Mouse (Mus musculus) liver, postnatal 0 days (tissue): Measurements from ENCODE around the gene Kcnq2. TPM values are rescaled to one million over a fixed set of nuclear protein-coding genes. Genes with fewer than 3 reads are reported as not detected.

Experiments used
- ATAC-seq: fragments of 200-750 bp; cut with Nextera tagmentation; 2 replicates; pipeline ENCODE4 v1.8.0; 2017; ENCODE audit warnings: mild to moderate bottlenecking, moderate library complexity
- DNase-seq: peaks from one replicate; pipeline ENCODE4 v3.0.0-alpha.2; 2016
- H3K27ac ChIP-seq: fragments of 300-500 bp; sonication (generic); 2 replicates; pipeline ENCODE4 v1.5.1; 2014; ENCODE audit warnings: antibody characterized with exemption, moderate library complexity, mild to moderate bottlenecking, low read depth
- H3K27me3 ChIP-seq: fragments of 300-500 bp; sonication (generic); 2 replicates; pipeline ENCODE4 v1.6.1; 2014; ENCODE audit warnings: low read length, control low read depth, mixed read lengths; ENCODE audit not compliant: insufficient read depth
- H3K36me3 ChIP-seq: fragments of 300-500 bp; sonication (generic); replicated peaks from 2 replicates; pipeline ENCODE4 v1.6.1; 2014; ENCODE audit warnings: mild to moderate bottlenecking, control low read depth, low read length, moderate library complexity, mixed read lengths; ENCODE audit not compliant: insufficient read depth
- H3K4me1 ChIP-seq: fragments of 300-500 bp; sonication (generic); 2 replicates; pipeline ENCODE4 v1.6.1; 2014; ENCODE audit warnings: antibody characterized with exemption, mild to moderate bottlenecking, control low read depth; ENCODE audit not compliant: insufficient read depth
- H3K4me2 ChIP-seq: fragments of 300-500 bp; sonication (generic); 2 replicates; pipeline ENCODE4 v1.6.1; 2014; ENCODE audit warnings: low read depth, mild to moderate bottlenecking, low read length, moderate library complexity, mixed read lengths
- H3K4me3 ChIP-seq: fragments of 300-500 bp; sonication (generic); 2 replicates; pipeline ENCODE4 v1.5.1; 2014; ENCODE audit warnings: low read depth, low read length
- H3K9ac ChIP-seq: fragments of 300-500 bp; sonication (generic); replicated peaks from 2 replicates; pipeline ENCODE4 v1.6.1; 2014; ENCODE audit warnings: mild to moderate bottlenecking, moderate library complexity
- H3K9me3 ChIP-seq: fragments of 300-500 bp; sonication (generic); 2 replicates; pipeline ENCODE4 v1.6.1; 2016; ENCODE audit warnings: mild to moderate bottlenecking, control low read depth, low read length, mixed read lengths
- CTCF ChIP-seq: sonication (generic); IDR thresholded peaks from 2 replicates; pipeline ENCODE4 v1.5.1; 2016; ENCODE audit warnings: antibody characterized with exemption, low read depth
- EP300 ChIP-seq: IDR thresholded peaks from 2 replicates; pipeline ENCODE4 v1.6.1; 2016; ENCODE audit warnings: antibody characterized with exemption, low read depth, mild to moderate bottlenecking
- WGBS: fragments of 180-500 bp; shearing (Covaris S2); extraction: QIAGEN DNeasy Blood & Tissue Kit; methylation state at CpG from one replicate; pipeline ENCODE4 v1.1.7; 2014; ENCODE audit not compliant: insufficient replicate concordance; 5-methylcytosine and 5-hydroxymethylcytosine counted together
- polyA plus RNA-seq: library from polyadenylated mRNA; unstranded; fragments of >200 nt; fragmentation: Nextera tagmentation; extraction: Ambion mirVana; gene quantifications from 2 replicates; pipeline ENCODE4 v1.2.1, GENCODE M21; 2015

Kcnq2 gene
- polyA plus RNA-seq, 1 experiment from 2014 or later = not detected

- WGBS = 54% methylated on average over 4 of the region's 4 CpGs
- H3K4me1 ChIP-seq = no peaks in the 10 kb centered on the region
Measured at GRCm38 (mm10) chr2:181160821-181161220, 25.7 kb upstream of the Kcnq2 start.

GRCm38 (mm10) chr2:181159771-181160170 is 24.7 kb upstream of the Kcnq2 start:
- Histone ChIP-seq H3K9ac (no peak overlapping the region), H3K4me1 (no peaks in the 10 kb centered on the region), H3K4me2 (no peak overlapping the region), H3K36me3 (no peaks in the 10 kb centered on the region), H3K4me3 (no peak overlapping the region), H3K9me3 (no peaks in the 10 kb centered on the region), H3K27me3 (peaks cover 28% of the 10 kb centered on the region), H3K27ac (no peak overlapping the region)
- no peak for ATAC-seq
- WGBS = 3% methylated on average over 2 of the region's 2 CpGs
- TF ChIP-seq CTCF = no peak
- no peak for TF ChIP-seq EP300
- DNase-seq = no peak

More at GRCm38 (mm10) chr2:181160821-181161220, 25.7 kb upstream of the Kcnq2 start:
- TF ChIP-seq EP300 = no peak
- no peak for TF ChIP-seq CTCF
- ATAC-seq = no peak
- no peak overlapping the region for H3K4me3 ChIP-seq
- DNase-seq = no peak
- no peaks in the 10 kb centered on the region for H3K36me3 ChIP-seq
- no peak overlapping the region for H3K4me2 ChIP-seq
- H3K27ac ChIP-seq = no peak overlapping the region
- H3K9me3 ChIP-seq = no peaks in the 10 kb centered on the region
- H3K27me3 ChIP-seq = peaks cover 24% of the 10 kb centered on the region
- no peak overlapping the region for H3K9ac ChIP-seq

GRCm38 (mm10) chr2:181159091-181159514 is 24.0 kb upstream of the Kcnq2 start:
- 46% methylated on average over 7 of the region's 7 CpGs for WGBS
- ATAC-seq = no peak

GRCm38 (mm10) chr2:181158471-181158870 is 23.4 kb upstream of the Kcnq2 start:
- H3K4me1 ChIP-seq = no peaks in the 10 kb centered on the region
- H3K9me3 ChIP-seq = no peaks in the 10 kb centered on the region
- peaks cover 28% of the 10 kb centered on the region for H3K27me3 ChIP-seq
- no peak overlapping the region for H3K4me2 ChIP-seq
- H3K27ac ChIP-seq = no peak overlapping the region
- no peak for TF ChIP-seq CTCF
- no peak for TF ChIP-seq EP300
- ATAC-seq = no peak
- no peaks in the 10 kb centered on the region for H3K36me3 ChIP-seq
- DNase-seq = no peak
- no peak overlapping the region for H3K4me3 ChIP-seq
- WGBS = 76% methylated on average over 2 of the region's 2 CpGs
- H3K9ac ChIP-seq = no peak overlapping the region

More at GRCm38 (mm10) chr2:181159091-181159514, 24.0 kb upstream of the Kcnq2 start:
- H3K27ac ChIP-seq = no peak overlapping the region
- H3K4me3 ChIP-seq = no peak overlapping the region
- no peak for DNase-seq
- no peak overlapping the region for H3K9ac ChIP-seq
- H3K27me3 ChIP-seq = peaks cover 28% of the 10 kb centered on the region
- no peak for TF ChIP-seq EP300
- TF ChIP-seq CTCF = no peak
- no peaks in the 10 kb centered on the region for H3K36me3 ChIP-seq
- H3K4me2 ChIP-seq = no peak overlapping the region
- no peaks in the 10 kb centered on the region for H3K9me3 ChIP-seq
- H3K4me1 ChIP-seq = no peaks in the 10 kb centered on the region

GRCm38 (mm10) chr2:181157716-181158302 is 22.7 kb upstream of the Kcnq2 start:
- no peak overlapping the region for H3K4me2 ChIP-seq
- DNase-seq = no peak
- ATAC-seq = no peak
- no peaks in the 10 kb centered on the region for H3K36me3 ChIP-seq
- no peak overlapping the region for H3K9ac ChIP-seq
- no peaks in the 10 kb centered on the region for H3K4me1 ChIP-seq
- no peak overlapping the region for H3K27ac ChIP-seq
- no peak for TF ChIP-seq CTCF
- TF ChIP-seq EP300 = no peak
- WGBS = 65% methylated on average over 6 of the region's 6 CpGs
- H3K4me3 ChIP-seq = no peak overlapping the region
- H3K9me3 ChIP-seq = no peaks in the 10 kb centered on the region
- H3K27me3 ChIP-seq = peaks cover 28% of the 10 kb centered on the region

GRCm38 (mm10) chr2:181157180-181157579 is 22.1 kb upstream of the Kcnq2 start:
- Histone ChIP-seq H3K4me1 (no peaks in the 10 kb centered on the region), H3K27me3 (peaks cover 28% of the 10 kb centered on the region), H3K9me3 (no peaks in the 10 kb centered on the region), H3K9ac (no peak overlapping the region), H3K4me3 (no peak overlapping the region), H3K36me3 (no peaks in the 10 kb centered on the region), H3K27ac (no peak overlapping the region), H3K4me2 (no peak overlapping the region)
- no peak for TF ChIP-seq CTCF
- no peak for TF ChIP-seq EP300
- 64% methylated on average over 4 of the region's 4 CpGs for WGBS
- no peak for ATAC-seq
- no peak for DNase-seq
